Mouse (Mus musculus) lung, embryonic 14.5 days (tissue): ENCODE measurements at regions not wholly inside any gene's neighbourhood (a gene's known extent, or its start where the extent isn't known, plus 50 kb on each side); places are given as distances from the start of the nearest gene placed in this dataset.

Source experiments
- ATAC-seq: fragments of 200-750 bp; cut with Nextera tagmentation; 2 replicates; pipeline ENCODE4 v1.8.0; 2017; ENCODE audit warnings: mild to moderate bottlenecking, moderate TSS enrichment, moderate library complexity; ENCODE audit not compliant: insufficient read depth
- DNase-seq: peaks from one replicate; pipeline ENCODE4 v3.0.0-alpha.2; 2015
- H3K27ac ChIP-seq: fragments of 300-500 bp; sonication (generic); 2 replicates; pipeline ENCODE4 v1.5.1; 2014; ENCODE audit warnings: low read depth, mild to moderate bottlenecking, moderate library complexity
- H3K27me3 ChIP-seq: fragments of 300-500 bp; sonication (generic); 2 replicates; pipeline ENCODE4 v1.6.1; 2014; ENCODE audit warnings: low read length, control low read depth; ENCODE audit not compliant: insufficient read depth
- H3K36me3 ChIP-seq: fragments of 300-500 bp; sonication (generic); 2 replicates; pipeline ENCODE4 v1.6.1; 2014; ENCODE audit warnings: control low read depth; ENCODE audit not compliant: insufficient read depth
- H3K4me1 ChIP-seq: fragments of 300-500 bp; sonication (generic); 2 replicates; pipeline ENCODE4 v1.6.1; 2014; ENCODE audit warnings: antibody characterized with exemption, control low read depth; ENCODE audit not compliant: insufficient read depth
- H3K4me2 ChIP-seq: fragments of 300-500 bp; sonication (generic); 2 replicates; pipeline ENCODE4 v1.6.1; 2014; ENCODE audit warnings: mild to moderate bottlenecking
- H3K4me3 ChIP-seq: fragments of 300-500 bp; sonication (generic); 2 replicates; pipeline ENCODE4 v1.5.1; 2014; ENCODE audit warnings: low read depth, low read length
- H3K9ac ChIP-seq: fragments of 300-500 bp; sonication (generic); 2 replicates; pipeline ENCODE4 v1.6.1; 2014
- H3K9me3 ChIP-seq: fragments of 300-500 bp; sonication (generic); 2 replicates; pipeline ENCODE4 v1.6.1; 2016; ENCODE audit warnings: low read depth, low read length, control low read depth
- CTCF ChIP-seq: IDR thresholded peaks from 2 replicates; pipeline ENCODE4 v1.5.1; 2016; ENCODE audit warnings: antibody characterized with exemption, low read depth
- WGBS: fragments of 180-500 bp; shearing (Covaris S2); extraction: QIAGEN DNeasy Blood & Tissue Kit; methylation state at CpG from one replicate; pipeline ENCODE4 v1.1.7; 2014; 5-methylcytosine and 5-hydroxymethylcytosine counted together

GRCm38 (mm10) chr16:64682360-64682759 is 80.2 kb upstream of the Csnka2ip start:
- H3K36me3 ChIP-seq: no peaks in the 10 kb centered on the region
- no peak for ATAC-seq
- no peak for TF ChIP-seq CTCF
- H3K4me2 ChIP-seq: no peak overlapping the region
- no peaks in the 10 kb centered on the region for H3K9me3 ChIP-seq
- 87% methylated on average over 6 of the region's 6 CpGs for WGBS
- no peak for DNase-seq
- H3K27ac ChIP-seq: no peak overlapping the region
- H3K4me1 ChIP-seq: no peaks in the 10 kb centered on the region
- H3K9ac ChIP-seq: no peak overlapping the region
- H3K27me3 ChIP-seq: no peaks in the 10 kb centered on the region
- H3K4me3 ChIP-seq: no peak overlapping the region

- H3K9me3 ChIP-seq: no peaks in the 10 kb centered on the region
- no peak overlapping the region for H3K27ac ChIP-seq
- H3K4me3 ChIP-seq: no peak overlapping the region
- DNase-seq (no peak), ATAC-seq (no peak)
- no peaks in the 10 kb centered on the region for H3K27me3 ChIP-seq
- no peak for TF ChIP-seq CTCF
- no peaks in the 10 kb centered on the region for H3K36me3 ChIP-seq
- WGBS: 84% methylated on average over 6 of the region's 6 CpGs
- H3K4me1 ChIP-seq: no peaks in the 10 kb centered on the region
- H3K9ac ChIP-seq: no peak overlapping the region
- no peak overlapping the region for H3K4me2 ChIP-seq
Observed at GRCm38 (mm10) chr16:64681902-64682301, 79.7 kb upstream of the Csnka2ip start.

- Histone ChIP-seq H3K4me3 (no peak overlapping the region), H3K27me3 (no peaks in the 10 kb centered on the region), H3K4me1 (no peaks in the 10 kb centered on the region), H3K27ac (no peak overlapping the region), H3K9me3 (no peaks in the 10 kb centered on the region), H3K4me2 (no peak overlapping the region), H3K9ac (no peak overlapping the region), H3K36me3 (no peaks in the 10 kb centered on the region)
- TF ChIP-seq CTCF: no peak
- DNase-seq (no peak), ATAC-seq (no peak)
- 86% methylated on average over 4 of the region's 4 CpGs for WGBS
Observed at GRCm38 (mm10) chr16:64680843-64681242, 78.6 kb upstream of the Csnka2ip start.

- 29% methylated on average over 8 of the region's 8 CpGs for WGBS
- Histone ChIP-seq H3K4me2 (no peak overlapping the region), H3K27me3 (no peaks in the 10 kb centered on the region), H3K27ac (no peak overlapping the region), H3K9ac (no peak overlapping the region), H3K4me3 (no peak overlapping the region), H3K4me1 (no peaks in the 10 kb centered on the region), H3K36me3 (no peaks in the 10 kb centered on the region), H3K9me3 (no peaks in the 10 kb centered on the region)
- peak; percentile 93 for DNase-seq
- 0 out of 2 replicates have a peak, but pooled peaks have one; percentile 1 for TF ChIP-seq CTCF
- ATAC-seq: peak; percentile 86
Observed at GRCm38 (mm10) chr16:64677352-64677751, 75.1 kb upstream of the Csnka2ip start.

- no peaks in the 10 kb centered on the region for H3K9me3 ChIP-seq
- H3K4me3 ChIP-seq: no peak overlapping the region
- H3K27me3 ChIP-seq: no peaks in the 10 kb centered on the region
- no peak for TF ChIP-seq CTCF
- DNase-seq (no peak), ATAC-seq (peak; percentile 76)
- 39% methylated on average over 3 of the region's 3 CpGs for WGBS
- peak overlapping the region; percentile 10; the same call in 1 of the 2 replicates for H3K27ac ChIP-seq
- H3K9ac ChIP-seq: no peak overlapping the region
- no peak overlapping the region for H3K4me2 ChIP-seq
- no peaks in the 10 kb centered on the region for H3K4me1 ChIP-seq
- H3K36me3 ChIP-seq: no peaks in the 10 kb centered on the region
Observed at GRCm38 (mm10) chr16:64676865-64677264, 74.7 kb upstream of the Csnka2ip start.

GRCm38 (mm10) chr16:64666947-64667346 is 64.7 kb upstream of the Csnka2ip start:
- Histone ChIP-seq H3K9ac (no peak overlapping the region), H3K4me3 (no peak overlapping the region), H3K4me2 (no peak overlapping the region), H3K9me3 (no peaks in the 10 kb centered on the region), H3K36me3 (no peaks in the 10 kb centered on the region), H3K27ac (no peak overlapping the region), H3K4me1 (no peaks in the 10 kb centered on the region), H3K27me3 (no peaks in the 10 kb centered on the region)
- WGBS: 91% methylated on average over 4 of the region's 4 CpGs
- ATAC-seq: no peak
- DNase-seq: no peak
- no peak for TF ChIP-seq CTCF
